Mouse (Mus musculus): ENCODE measurements around the gene Smchd1. TPM values are rescaled to one million over a fixed set of nuclear protein-coding genes. Genes with fewer than 3 reads are reported as not detected.
A peak's percentile ranks its signal among the peaks of the same experiment; 100 is the strongest.

Gene Smchd1
- 74.4 and 83.8 TPM in 2 replicates for polyA plus RNA-seq (2014; fragmentation: Nextera tagmentation; extraction: Ambion mirVana)

- Histone ChIP-seq H3K4me1 (ENCODE audit: control insufficient read depth, insufficient read depth, low read length) (peaks cover 3% of the 10 kb centered on the region; the same call in 1 of the 2 replicates), H3K9me3 (ENCODE audit: control insufficient read depth, low read length) (no peaks in the 10 kb centered on the region), H3K9ac (ENCODE audit: low read depth, low read length) (peak within 1 kb of the TSS; percentile 98), H3K36me3 (ENCODE audit: control insufficient read depth, insufficient read depth, low read length) (no peaks in the 10 kb centered on the region), H3K4me3 (ENCODE audit: low read depth, low read length) (peak within 1 kb of the TSS; percentile 62), H3K4me2 (ENCODE audit: low read depth, low read length) (peak within 1 kb of the TSS; percentile 80), H3K27me3 (replicated peaks; ENCODE audit: control insufficient read depth, insufficient read depth, low read length) (no peaks in the 10 kb centered on the region), H3K27ac (replicated peaks; ENCODE audit: low read depth, low read length) (peak within 1 kb of the TSS; percentile 99)
- DNase-seq (ENCODE audit: low spot score) (peak; percentile 97), ATAC-seq (ENCODE audit: low read depth) (peak; percentile 97)
- WGBS: 0% methylated on average over 45 of the region's 109 CpGs
Observed at GRCm38 (mm10) chr17:71474762-71475704, at the start of gene Smchd1. Smchd1 (minus strand) TSS chr17:71475343.

GRCm38 (mm10) chr17:71510297-71510696, 35.2 kb upstream of the Smchd1 start:
- no peaks in the 10 kb centered on the region for H3K4me1 ChIP-seq (ENCODE audit: control insufficient read depth, insufficient read depth, low read length)
- H3K9me3 ChIP-seq (ENCODE audit: control insufficient read depth, low read length): no peaks in the 10 kb centered on the region
- H3K9ac ChIP-seq (ENCODE audit: low read depth, low read length): no peak overlapping the region
- H3K4me2 ChIP-seq (ENCODE audit: low read depth, low read length): no peak overlapping the region
- no peak for ATAC-seq (ENCODE audit: low read depth)
- 96% methylated on average over 11 of the region's 11 CpGs for WGBS
- peaks cover 75% of the 10 kb centered on the region for H3K36me3 ChIP-seq (ENCODE audit: control insufficient read depth, insufficient read depth, low read length)
- H3K27me3 ChIP-seq (replicated peaks; ENCODE audit: control insufficient read depth, insufficient read depth, low read length): no peaks in the 10 kb centered on the region
- H3K27ac ChIP-seq (replicated peaks; ENCODE audit: low read depth, low read length): no peak overlapping the region
- H3K4me3 ChIP-seq (ENCODE audit: low read depth, low read length): no peak overlapping the region
- no peak for DNase-seq (ENCODE audit: low spot score)

GRCm38 (mm10) chr17:71506832-71507231, 31.7 kb upstream of the Smchd1 start:
- no peaks in the 10 kb centered on the region for H3K9me3 ChIP-seq (ENCODE audit: control insufficient read depth, low read length)
- H3K4me3 ChIP-seq (ENCODE audit: low read depth, low read length): no peak overlapping the region
- no peaks in the 10 kb centered on the region for H3K27me3 ChIP-seq (replicated peaks; ENCODE audit: control insufficient read depth, insufficient read depth, low read length)
- no peak for ATAC-seq (ENCODE audit: low read depth)
- H3K4me2 ChIP-seq (ENCODE audit: low read depth, low read length): no peak overlapping the region
- no peaks in the 10 kb centered on the region for H3K4me1 ChIP-seq (ENCODE audit: control insufficient read depth, insufficient read depth, low read length)
- H3K27ac ChIP-seq (replicated peaks; ENCODE audit: low read depth, low read length): no peak overlapping the region
- 88% methylated on average over 8 of the region's 8 CpGs for WGBS
- no peak overlapping the region for H3K9ac ChIP-seq (ENCODE audit: low read depth, low read length)
- H3K36me3 ChIP-seq (ENCODE audit: control insufficient read depth, insufficient read depth, low read length): peaks cover 70% of the 10 kb centered on the region
- no peak for DNase-seq (ENCODE audit: low spot score)

GRCm38 (mm10) chr17:71495784-71496183, 20.6 kb upstream of the Smchd1 start:
- no peaks in the 10 kb centered on the region for H3K9me3 ChIP-seq (ENCODE audit: control insufficient read depth, low read length)
- H3K4me2 ChIP-seq (ENCODE audit: low read depth, low read length): no peak overlapping the region
- H3K27me3 ChIP-seq (replicated peaks; ENCODE audit: control insufficient read depth, insufficient read depth, low read length): no peaks in the 10 kb centered on the region
- ATAC-seq (ENCODE audit: low read depth): no peak
- 89% methylated on average over 4 of the region's 4 CpGs for WGBS
- H3K27ac ChIP-seq (replicated peaks; ENCODE audit: low read depth, low read length): no peak overlapping the region
- no peaks in the 10 kb centered on the region for H3K4me1 ChIP-seq (ENCODE audit: control insufficient read depth, insufficient read depth, low read length)
- DNase-seq (ENCODE audit: low spot score): no peak
- H3K4me3 ChIP-seq (ENCODE audit: low read depth, low read length): no peak overlapping the region
- no peak overlapping the region for H3K9ac ChIP-seq (ENCODE audit: low read depth, low read length)
- H3K36me3 ChIP-seq (ENCODE audit: control insufficient read depth, insufficient read depth, low read length): peaks cover 58% of the 10 kb centered on the region

GRCm38 (mm10) chr17:71491332-71491686, 16.2 kb upstream of the Smchd1 start:
- Histone ChIP-seq H3K4me2 (ENCODE audit: low read depth, low read length) (no peak overlapping the region), H3K4me3 (ENCODE audit: low read depth, low read length) (no peak overlapping the region), H3K27ac (replicated peaks; ENCODE audit: low read depth, low read length) (no peak overlapping the region), H3K4me1 (ENCODE audit: control insufficient read depth, insufficient read depth, low read length) (0 out of 2 replicates have a peak, but pooled peaks cover 3% of the 10 kb centered on the region), H3K9ac (ENCODE audit: low read depth, low read length) (no peak overlapping the region), H3K36me3 (ENCODE audit: control insufficient read depth, insufficient read depth, low read length) (peaks cover 18% of the 10 kb centered on the region), H3K27me3 (replicated peaks; ENCODE audit: control insufficient read depth, insufficient read depth, low read length) (no peaks in the 10 kb centered on the region), H3K9me3 (ENCODE audit: control insufficient read depth, low read length) (no peaks in the 10 kb centered on the region)
- DNase-seq (ENCODE audit: low spot score) (no peak), ATAC-seq (ENCODE audit: low read depth) (no peak)
- 52% methylated on average over 4 of the region's 4 CpGs for WGBS

GRCm38 (mm10) chr17:71490666-71491331, 15.7 kb upstream of the Smchd1 start:
- H3K9me3 ChIP-seq (ENCODE audit: control insufficient read depth, low read length): no peaks in the 10 kb centered on the region
- H3K27ac ChIP-seq (replicated peaks; ENCODE audit: low read depth, low read length): no peak overlapping the region
- 68% methylated on average over 9 of the region's 9 CpGs for WGBS
- no peak overlapping the region for H3K9ac ChIP-seq (ENCODE audit: low read depth, low read length)
- H3K27me3 ChIP-seq (replicated peaks; ENCODE audit: control insufficient read depth, insufficient read depth, low read length): no peaks in the 10 kb centered on the region
- peaks cover 7% of the 10 kb centered on the region; the same call in 1 of the 2 replicates for H3K4me1 ChIP-seq (ENCODE audit: control insufficient read depth, insufficient read depth, low read length)
- no peak for DNase-seq (ENCODE audit: low spot score)
- no peak for ATAC-seq (ENCODE audit: low read depth)
- H3K4me2 ChIP-seq (ENCODE audit: low read depth, low read length): no peak overlapping the region
- H3K36me3 ChIP-seq (ENCODE audit: control insufficient read depth, insufficient read depth, low read length): peaks cover 12% of the 10 kb centered on the region
- H3K4me3 ChIP-seq (ENCODE audit: low read depth, low read length): no peak overlapping the region

GRCm38 (mm10) chr17:71489703-71490461, 14.7 kb upstream of the Smchd1 start:
- WGBS: 84% methylated on average over 9 of the region's 9 CpGs
- Histone ChIP-seq H3K4me1 (ENCODE audit: control insufficient read depth, insufficient read depth, low read length) (peaks cover 7% of the 10 kb centered on the region; the same call in 1 of the 2 replicates), H3K9ac (ENCODE audit: low read depth, low read length) (no peak overlapping the region), H3K4me3 (ENCODE audit: low read depth, low read length) (no peak overlapping the region), H3K36me3 (ENCODE audit: control insufficient read depth, insufficient read depth, low read length) (0 out of 2 replicates have a peak, but pooled peaks cover 6% of the 10 kb centered on the region), H3K4me2 (ENCODE audit: low read depth, low read length) (no peak overlapping the region), H3K9me3 (ENCODE audit: control insufficient read depth, low read length) (no peaks in the 10 kb centered on the region), H3K27me3 (replicated peaks; ENCODE audit: control insufficient read depth, insufficient read depth, low read length) (no peaks in the 10 kb centered on the region), H3K27ac (replicated peaks; ENCODE audit: low read depth, low read length) (no peak overlapping the region)
- no peak for ATAC-seq (ENCODE audit: low read depth)
- no peak for DNase-seq (ENCODE audit: low spot score)

- no peak for ATAC-seq (ENCODE audit: low read depth)
- Histone ChIP-seq H3K27ac (replicated peaks; ENCODE audit: low read depth, low read length) (peak overlapping the region; percentile 57), H3K36me3 (ENCODE audit: control insufficient read depth, insufficient read depth, low read length) (no peaks in the 10 kb centered on the region), H3K9me3 (ENCODE audit: control insufficient read depth, low read length) (no peaks in the 10 kb centered on the region), H3K9ac (ENCODE audit: low read depth, low read length) (no peak overlapping the region), H3K4me3 (ENCODE audit: low read depth, low read length) (peak overlapping the region; percentile 0; the same call in 1 of the 2 replicates), H3K4me1 (ENCODE audit: control insufficient read depth, insufficient read depth, low read length) (peaks cover 7% of the 10 kb centered on the region; the same call in 1 of the 2 replicates), H3K27me3 (replicated peaks; ENCODE audit: control insufficient read depth, insufficient read depth, low read length) (no peaks in the 10 kb centered on the region), H3K4me2 (ENCODE audit: low read depth, low read length) (peak overlapping the region; percentile 29)
- no peak for DNase-seq (ENCODE audit: low spot score)
- 28% methylated on average over 8 of the region's 8 CpGs for WGBS
Observed at GRCm38 (mm10) chr17:71486231-71486851, 11.2 kb upstream of the Smchd1 start.

Measured in embryonic facial prominence, embryonic 14.5 days (tissue).